In the genomic region with DNA sequence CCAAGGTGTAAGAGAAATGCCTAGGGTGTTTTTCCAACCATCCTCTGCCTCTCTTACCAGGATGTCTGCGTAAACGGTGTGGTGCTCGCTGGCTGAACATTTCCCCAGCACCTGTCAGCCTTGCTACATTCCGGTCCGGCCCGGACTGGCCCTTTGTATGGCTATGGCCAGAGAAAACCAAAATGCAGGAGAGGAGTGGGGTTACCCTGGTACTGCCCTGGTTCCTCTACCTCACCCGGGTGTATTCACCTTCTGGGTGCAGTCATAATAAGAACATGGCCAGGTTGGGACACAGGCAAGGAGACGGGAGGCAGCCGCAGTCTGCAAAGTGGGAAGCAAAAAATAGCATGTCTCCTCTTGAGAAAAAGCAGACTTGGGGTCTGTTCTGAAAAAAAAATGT, we compare ENCODE assay signal across 32 mouse cellular contexts. TPM values are rescaled to one million over a fixed set of nuclear protein-coding genes. Genes with fewer than 3 reads are reported as not detected.
DNase-seq lines count a peak whose midpoint lies in the region; TF ChIP-seq lines count a peak whose summit lies in the region.
"Had no signal": no experiment of that assay in that cellular context is flagged by ENCODE, and none has a peak within 500 bp of the region (broad histone marks: within the 10 kb centered on the region; RNA-seq: fewer than 3 reads in every experiment).

No protein-coding gene starts in this region.

- H3K27me3 ChIP-seq in testis, adult 2 months (ENCODE audit: control insufficient read depth, insufficient read depth, low read length): no peaks in the 10 kb centered on the region
- H3K27me3 ChIP-seq in small intestine, adult 2 months (ENCODE audit: control insufficient read depth, insufficient read depth, low read length): no peaks in the 10 kb centered on the region
- H3K27me3 ChIP-seq: embryonic facial prominence, embryonic 12.5 days; forebrain, embryonic 13.5 days; heart, embryonic 12.5 days had no signal

- H3K27ac ChIP-seq in testis, adult 2 months (ENCODE audit: control insufficient read depth, insufficient read depth, low read depth, low read length): no peak overlapping the region
- H3K27ac ChIP-seq in small intestine, adult 2 months (ENCODE audit: insufficient read depth, low read depth, low read length): peak overlapping the region; percentile 9; the same call in 1 of the 2 replicates
- H3K27ac ChIP-seq: embryonic facial prominence, embryonic 12.5 days; forebrain, embryonic 13.5 days; gastrocnemius, adult 2 months; heart, embryonic 15.5 days; hindbrain, embryonic 14.5 days; hindbrain, postnatal 0 days had no signal

- 78% methylated on average over 9 of the region's 9 CpGs for WGBS in small intestine, adult 2 months

- TF ChIP-seq CTCF in testis, adult 2 months (IDR thresholded peaks at IDR 0.05; ENCODE audit: control insufficient read depth, insufficient read depth, insufficient replicate concordance, low read depth, low read length): 0 out of 2 replicates have a peak, but pooled peaks have one; percentile 1
- no peak for TF ChIP-seq CTCF in small intestine, adult 2 months (IDR thresholded peaks at IDR 0.05; ENCODE audit: extremely low read depth, insufficient read length, insufficient replicate concordance, low read depth, low read length)

- no peaks in the 10 kb centered on the region for H3K36me3 ChIP-seq in testis, adult 2 months (ENCODE audit: control insufficient read depth, insufficient read depth, low read length)
- no peaks in the 10 kb centered on the region; the same call in 1 of the 2 replicates for H3K36me3 ChIP-seq in small intestine, adult 2 months (ENCODE audit: control insufficient read depth, insufficient read depth, low read length)
- H3K36me3 ChIP-seq: embryonic facial prominence, embryonic 12.5 days; heart, embryonic 12.5 days; heart, embryonic 15.5 days had no signal

- TF ChIP-seq POLR2A in testis, adult 2 months (IDR thresholded peaks at IDR 0.05; ENCODE audit: control insufficient read depth, low read depth, low read length): no peak
- TF ChIP-seq POLR2A in small intestine, adult 2 months (IDR thresholded peaks at IDR 0.05; ENCODE audit: low read depth, low read length): no peak

- peak; percentile 55 for DNase-seq in heart, adult 11 months
- no peak for DNase-seq in heart, postnatal 4 days
- no peak for DNase-seq in testis, postnatal 14 days (ENCODE audit: low spot score)
- no peak for DNase-seq in layer of hippocampus, adult 18-20 months (ENCODE audit: low spot score in 2 of 2)
- DNase-seq: adrenal gland, adult 2 months; adrenal gland, postnatal 14 days; cerebellum, adult 11-12 months; cerebellum, adult 8-10 months; cerebellum, postnatal 10 days; cerebellum, postnatal 36 days; embryo, embryonic 11 days; forebrain, postnatal 0 days; gastrocnemius, adult 2 months; gastrocnemius, postnatal 14 days; heart, adult 18-20 months; heart, postnatal 10 days; heart, postnatal 36 days had no signal

- H3K4me3 ChIP-seq in testis, adult 2 months (ENCODE audit: control insufficient read depth, low read depth, low read length): no peak overlapping the region
- no peak overlapping the region for H3K4me3 ChIP-seq in small intestine, adult 2 months (ENCODE audit: low read depth, low read length)
- H3K4me3 ChIP-seq: embryonic facial prominence, embryonic 12.5 days; erythroblast, embryonic 14.5 days; forebrain, embryonic 13.5 days; gastrocnemius, adult 2 months; heart, embryonic 12.5 days; heart, embryonic 15.5 days had no signal

- H3K4me1 ChIP-seq in testis, adult 2 months (ENCODE audit: control insufficient read depth, insufficient read depth, low read length): no peaks in the 10 kb centered on the region
- peaks cover 31% of the 10 kb centered on the region for H3K4me1 ChIP-seq in small intestine, adult 2 months (ENCODE audit: control insufficient read depth, insufficient read depth, insufficient read length, low read length)

RNA-seq across cellular contexts. Expression of a gene that starts 9.2 kb away (rescaled TPM):
- total RNA-seq in heart, postnatal 4 days (2021): not detected
- 0.09 TPM in 1 of 2 replicates, not detected in the other for polyA plus RNA-seq in testis, adult 2 months (2012; rRNA removed)
- 0.20 and 68.1 TPM in 2 replicates for polyA plus RNA-seq in small intestine, adult 2 months (2012; rRNA removed)
- total RNA-seq in layer of hippocampus, adult 18-20 months (2021): under 1 TPM in 1 of 2 experiments, not detected in 1; 0.15 TPM
- total RNA-seq: adrenal gland, adult 2 months; adrenal gland, postnatal 14 days; gastrocnemius, adult 2 months; gastrocnemius, postnatal 14 days; gastrocnemius, postnatal 4 days; heart, adult 18-20 months; heart, postnatal 10 days; hindbrain, postnatal 0 days; MEL had no signal
- polyA plus RNA-seq: adrenal gland, adult 2 months; C2C12; CD4-positive, CD25-positive, alpha-beta regulatory T cell, adult 4 months; embryonic facial prominence, embryonic 12.5 days; erythroblast, embryonic 14.5 days; forebrain, embryonic 13.5 days; heart, embryonic 15.5 days; hindbrain, embryonic 11.5 days; hindbrain, embryonic 14.5 days; inflammation-experienced regulatory T-cells, adult 6 months had no signal

RNA-seq across cellular contexts. Expression of a gene that starts 38.6 kb away (rescaled TPM):
- 10 to 100 TPM; 43.4 to 48.5 TPM for total RNA-seq in heart, postnatal 4 days (2021)
- 12.8 and 14.8 TPM in 2 replicates for polyA plus RNA-seq in testis, adult 2 months (2012; rRNA removed)
- 39.5 and 40.8 TPM in 2 replicates for polyA plus RNA-seq in small intestine, adult 2 months (2012; rRNA removed)
- total RNA-seq in layer of hippocampus, adult 18-20 months (2021): 100 to 1,000 TPM in 1 of 2 experiments, 10 to 100 TPM in 1; 98.0 to 106 TPM
